Mouse (Mus musculus) MEL (cell line): ENCODE data around the gene Ntan1. TPM values are rescaled to one million over a fixed set of nuclear protein-coding genes. Genes with fewer than 3 reads are reported as not detected.
"Not testable (repeated sequence)": the region's sequence is repeated elsewhere in the genome, so short reads cannot be mapped to it uniquely, and the experiment has no call there.

Experiments
- DNase-seq: peaks from one replicate; pipeline ENCODE4 v3.0.0; 2011; ENCODE audit warnings: low read depth, low spot score
- H3K27ac ChIP-seq: 2 replicates; pipeline ENCODE4 v1.5.1; 2012; ENCODE audit warnings: low read depth, mild to moderate bottlenecking, control low read depth, low read length, moderate library complexity; ENCODE audit not compliant: control insufficient read depth
- H3K27me3 ChIP-seq, 2 experiments: fragments of 150-350 bp in 1 of 2; sonication (generic) in 1 of 2; 2 replicates each; pipeline ENCODE4 v1.6.1; 2012; ENCODE audit warnings: low read length in 2 of 2, mild to moderate bottlenecking in 2 of 2, improper control_type of control experiment in 1 of 2, moderate library complexity in 1 of 2; ENCODE audit not compliant: insufficient read depth in 2 of 2, control insufficient read depth in 1 of 2
- H3K36me3 ChIP-seq, 2 experiments: 2 replicates each; pipeline ENCODE4 v1.6.1; 2012 to 2014; ENCODE audit warnings: low read length in 2 of 2, improper control_type of control experiment in 1 of 2, inconsistent platforms in 1 of 2, mild to moderate bottlenecking in 1 of 2; ENCODE audit not compliant: insufficient read depth in 2 of 2, control insufficient read depth in 1 of 2
- H3K4me1 ChIP-seq, 2 experiments: fragments of 150-350 bp in 1 of 2; sonication (generic) in 1 of 2; 2 replicates each; pipeline ENCODE4 v1.6.1; 2012; ENCODE audit warnings: low read length in 2 of 2, improper control_type of control experiment in 1 of 2, mild to moderate bottlenecking in 1 of 2; ENCODE audit not compliant: insufficient read depth in 2 of 2, control insufficient read depth in 1 of 2
- H3K4me3 ChIP-seq, 2 experiments: fragments of 150-350 bp in 1 of 2; sonication (generic) in 1 of 2; 2 replicates each; pipeline ENCODE4 v1.5.1; 2012; ENCODE audit warnings: low read depth in 2 of 2, low read length in 2 of 2, mild to moderate bottlenecking in 2 of 2, moderate library complexity in 2 of 2, control low read depth in 1 of 2, improper control_type of control experiment in 1 of 2; ENCODE audit not compliant: control insufficient read depth in 1 of 2, insufficient read depth in 1 of 2
- H3K79me2 ChIP-seq: 2 replicates; pipeline ENCODE4 v1.6.1; 2012; ENCODE audit warnings: mild to moderate bottlenecking, low read length, moderate library complexity; ENCODE audit not compliant: control insufficient read depth, poor library complexity, insufficient read depth
- H3K9ac ChIP-seq: 2 replicates; pipeline ENCODE4 v1.6.1; 2012; ENCODE audit warnings: low read depth, mild to moderate bottlenecking, control low read depth, low read length, moderate library complexity; ENCODE audit not compliant: control insufficient read depth, poor library complexity, severe bottlenecking
- H3K9me3 ChIP-seq: fragments of 150-350 bp; sonication (generic); replicated peaks from 2 replicates; pipeline ENCODE4 v1.6.1; 2012; ENCODE audit warnings: mild to moderate bottlenecking, low read length, improper control_type of control experiment, moderate library complexity; ENCODE audit not compliant: insufficient read depth
- BHLHE40 ChIP-seq: IDR thresholded peaks from 2 replicates; pipeline ENCODE4 v1.6.1; 2012; ENCODE audit warnings: low read depth, mild to moderate bottlenecking, inconsistent platforms, low read length, improper control_type of control experiment, borderline replicate concordance
- CHD1 ChIP-seq: IDR thresholded peaks from 2 replicates; pipeline ENCODE4 v1.6.1; 2012; ENCODE audit warnings: low read depth, mild to moderate bottlenecking, inconsistent platforms, low read length, improper control_type of control experiment
- CHD2 ChIP-seq: IDR thresholded peaks from 2 replicates; pipeline ENCODE4 v1.6.1; 2011; ENCODE audit warnings: low read length, improper control_type of control experiment
- CTCF ChIP-seq, 3 experiments: IDR thresholded peaks in 2 of 3; conservative IDR thresholded peaks in 1 of 3; 2 replicates each; pipeline ENCODE4 v1.5.1; 2011 to 2012; ENCODE audit warnings: low read length in 3 of 3, low read depth in 2 of 3, mild to moderate bottlenecking in 2 of 3, improper control_type of control experiment in 1 of 3, inconsistent platforms in 1 of 3, mixed read lengths in 1 of 3, moderate library complexity in 1 of 3; ENCODE audit not compliant: control insufficient read depth in 1 of 3, insufficient read depth in 1 of 3, poor library complexity in 1 of 3, severe bottlenecking in 1 of 3
- E2F4 ChIP-seq: IDR thresholded peaks from 2 replicates; pipeline ENCODE4 v1.6.1; 2011; ENCODE audit warnings: low read depth, low read length, improper control_type of control experiment, borderline replicate concordance
- ETS1 ChIP-seq: IDR thresholded peaks from 2 replicates; pipeline ENCODE4 v1.6.1; 2012; ENCODE audit warnings: low read depth, mild to moderate bottlenecking, inconsistent platforms, low read length, improper control_type of control experiment, moderate library complexity
- JUND ChIP-seq: IDR thresholded peaks from 2 replicates; pipeline ENCODE4 v1.6.1; 2011; ENCODE audit warnings: low read depth, mild to moderate bottlenecking, improper control_type of control experiment, low read length
- MAZ ChIP-seq: IDR thresholded peaks from 2 replicates; pipeline ENCODE4 v1.6.1; 2012; ENCODE audit warnings: low read depth, mild to moderate bottlenecking, inconsistent platforms, low read length, improper control_type of control experiment
- MYB ChIP-seq: IDR thresholded peaks from 2 replicates; pipeline ENCODE4 v1.6.1; 2011; ENCODE audit warnings: mild to moderate bottlenecking, low read depth, low read length, improper control_type of control experiment
- MYC ChIP-seq: IDR thresholded peaks from 2 replicates; pipeline ENCODE4 v1.6.1; 2011; ENCODE audit warnings: low read depth, mild to moderate bottlenecking, low read length, improper control_type of control experiment, moderate library complexity
- NRF1 ChIP-seq: IDR thresholded peaks from 2 replicates; pipeline ENCODE4 v1.6.1; 2014; ENCODE audit warnings: low read depth, mild to moderate bottlenecking, inconsistent platforms, low read length, improper control_type of control experiment, moderate library complexity; ENCODE audit not compliant: poor library complexity, insufficient read depth, severe bottlenecking
- POLR2AphosphoS2 ChIP-seq: IDR thresholded peaks from 2 replicates; pipeline ENCODE4 v1.6.1; 2011; ENCODE audit warnings: low read length, improper control_type of control experiment
- POLR2AphosphoS5 ChIP-seq: IDR thresholded peaks from 2 replicates; pipeline ENCODE4 v1.6.1; 2012; ENCODE audit warnings: low read depth, borderline replicate concordance, mild to moderate bottlenecking, inconsistent platforms, low read length, moderate library complexity, mixed read lengths
- SIN3A ChIP-seq: IDR thresholded peaks from 2 replicates; pipeline ENCODE4 v1.6.1; 2012; ENCODE audit warnings: low read length, improper control_type of control experiment, inconsistent platforms
- TBP ChIP-seq: IDR thresholded peaks from 2 replicates; pipeline ENCODE4 v1.8.0; 2011; ENCODE audit warnings: low read depth, low read length, improper control_type of control experiment
- UBTF ChIP-seq: IDR thresholded peaks from 2 replicates; pipeline ENCODE4 v1.6.1; 2012; ENCODE audit warnings: low read depth, mild to moderate bottlenecking, inconsistent platforms, low read length, improper control_type of control experiment, moderate library complexity, borderline replicate concordance; ENCODE audit not compliant: insufficient read depth
- ZC3H11A ChIP-seq: IDR thresholded peaks from 2 replicates; pipeline ENCODE4 v1.6.1; 2012; ENCODE audit warnings: low read depth, mild to moderate bottlenecking, inconsistent platforms, low read length, improper control_type of control experiment
- ZMIZ1 ChIP-seq: IDR thresholded peaks from 2 replicates; pipeline ENCODE4 v1.6.1; 2012; ENCODE audit warnings: low read depth, mild to moderate bottlenecking, inconsistent platforms, low read length, improper control_type of control experiment, moderate library complexity
- polyA plus RNA-seq, 2 experiments: library from polyadenylated mRNA; stranded (reverse) in 1 of 2; unstranded in 1 of 2; fragments of >175 nt in 1 of 2; fragments of >200 nt in 1 of 2; gene quantifications; 2 replicates each; pipeline versions ENCODE4 v1.2.1 to v1.2.4; 2012; ENCODE audit warnings: low replicate concordance in 2 of 2, low read depth in 1 of 2; ENCODE audit not compliant: insufficient read length in 2 of 2, insufficient read depth in 1 of 2, missing spikeins in 1 of 2
- total RNA-seq: library from RNA; depleted of rRNA; stranded (reverse); fragments of 300-350 nt; gene quantifications from 2 replicates; pipeline ENCODE4 v1.2.3, GENCODE M21; 2012

Ntan1 gene
- total and polyA plus RNA-seq, 3 experiments: 40.4 to 57.4 TPM; not detected in 1

DNA sequence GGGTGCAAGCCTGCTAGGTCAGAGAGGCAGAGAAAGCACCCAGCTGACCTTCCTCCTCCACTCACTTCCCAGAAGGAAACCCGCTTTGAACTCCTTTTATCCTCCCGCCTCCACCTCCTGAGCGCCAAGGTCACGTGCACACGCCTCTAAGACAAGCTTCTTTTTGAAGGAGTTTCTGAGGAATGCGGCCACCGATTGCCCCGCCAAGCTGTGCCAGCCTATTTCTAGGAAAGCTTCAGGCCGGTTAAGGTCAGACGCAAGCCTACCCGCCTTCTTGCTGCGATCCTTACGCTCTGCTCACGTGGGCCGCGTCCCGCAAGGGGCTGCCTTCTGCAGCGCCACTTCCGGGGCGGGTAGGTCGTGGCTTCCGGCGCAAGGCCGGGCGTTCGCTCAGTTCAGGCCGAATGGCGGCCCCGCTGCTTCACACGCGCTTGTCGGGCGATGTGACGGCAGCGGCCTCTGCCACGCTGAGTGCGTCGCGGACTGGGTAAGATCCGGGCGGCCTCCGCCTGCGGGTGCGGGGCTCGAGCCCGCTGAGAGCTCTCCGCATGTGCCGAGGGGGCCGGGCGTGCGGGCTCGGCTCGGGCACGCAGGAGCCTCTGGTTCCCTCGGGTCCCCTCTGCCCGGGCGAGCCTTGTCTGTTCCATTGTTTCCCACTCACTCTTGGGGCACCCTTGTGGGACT, 38.1 kb upstream of the Ntan1 start, which contains the start of gene Rrn3 (continued):
- TF ChIP-seq BHLHE40: peak; percentile 88; the same call in 1 of the 2 replicates
- no peak for TF ChIP-seq CHD2
- TF ChIP-seq NRF1: no peak

DNA sequence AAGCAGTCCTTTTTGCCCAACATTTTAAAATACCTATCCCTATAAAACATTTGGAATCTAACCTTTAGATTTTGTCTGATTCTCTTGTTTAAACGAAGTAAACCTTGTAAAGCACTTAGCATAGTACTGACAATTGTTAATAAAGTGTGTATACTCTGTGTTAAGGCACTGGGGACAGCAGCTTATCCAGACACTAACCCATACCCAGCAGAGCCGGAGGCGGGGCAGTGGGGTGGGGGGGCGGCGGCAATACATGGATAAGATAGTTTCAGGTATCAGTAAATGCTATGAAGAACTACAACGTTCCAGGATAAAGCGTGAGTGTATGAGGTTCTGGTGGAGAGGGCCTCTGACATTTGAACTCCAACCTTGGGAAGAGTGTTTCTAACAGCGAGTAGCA, 37.4 kb upstream of the Ntan1 start:
- no peak for TF ChIP-seq TBP
- TF ChIP-seq POLR2AphosphoS5: no peak
- TF ChIP-seq ZMIZ1: no peak
- TF ChIP-seq ETS1: no peak
- no peak for TF ChIP-seq JUND
- TF ChIP-seq UBTF: no peak
- no peak for TF ChIP-seq E2F4
- no peak for TF ChIP-seq BHLHE40
- no peak for TF ChIP-seq SIN3A
- Histone ChIP-seq H3K27ac (no peak overlapping the region), H3K27me3 (no peaks in the 10 kb centered on the region), H3K79me2 (peaks cover 24% of the 10 kb centered on the region), H3K4me1 (peaks cover 0 to 15% of the 10 kb centered on the region in 2 experiments; a peak in 2 of 4 replicates), H3K36me3 (peaks cover 8 to 13% of the 10 kb centered on the region in 2 experiments), H3K4me3 (peak overlapping the region; percentile 58 to 93), H3K9ac (peak overlapping the region; percentile 77), H3K9me3 (no peaks in the 10 kb centered on the region)
- DNase-seq: peak; percentile 55

DNA sequence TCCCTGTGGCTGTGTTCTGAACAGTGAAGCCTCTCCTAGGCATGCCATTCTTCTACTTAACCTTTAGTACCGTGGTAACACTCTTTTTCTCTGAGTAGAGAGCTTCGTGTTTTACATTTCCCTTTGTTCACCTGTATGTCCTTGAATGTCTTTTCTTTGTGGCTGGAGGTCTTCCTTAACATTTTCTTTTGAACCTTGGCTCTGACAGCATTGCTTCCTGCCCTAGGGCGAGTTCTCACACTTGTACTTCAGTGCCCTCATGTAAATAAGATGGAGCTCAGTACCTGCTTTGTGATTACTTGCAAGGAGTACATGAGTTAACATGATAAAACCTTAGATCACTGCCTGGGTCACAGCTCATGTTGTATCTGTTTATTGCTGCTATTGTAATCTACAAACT, 32.7 kb upstream of the Ntan1 start:
- Histone ChIP-seq H3K27ac (no peak overlapping the region), H3K9me3 (no peaks in the 10 kb centered on the region), H3K9ac (no peak overlapping the region), H3K79me2 (peaks cover 16% of the 10 kb centered on the region), H3K27me3 (no peaks in the 10 kb centered on the region), H3K4me3 (no peak overlapping the region), H3K36me3 (peaks cover 11 to 18% of the 10 kb centered on the region in 2 experiments), H3K4me1 (peaks cover 0 to 10% of the 10 kb centered on the region in 2 experiments; a peak in 2 of 4 replicates)
- DNase-seq: no peak
- TF ChIP-seq MAZ (no peak), MYB (no peak), CTCF (IDR thresholded peaks at IDR 0.05 in 2 of 3, conservative IDR thresholded peaks at IDR 0.05 in 1 of 3; ENCODE audit: control insufficient read depth in 1 of 3, insufficient read depth in 1 of 3, low read depth in 2 of 3, low read length in 3 of 3, poor library complexity in 1 of 3, severe bottlenecking in 1 of 3) (no peak), POLR2AphosphoS2 (no peak), CHD1 (no peak), ZC3H11A (no peak), POLR2AphosphoS5 (no peak), ETS1 (no peak), MYC (no peak), SIN3A (no peak)

DNA sequence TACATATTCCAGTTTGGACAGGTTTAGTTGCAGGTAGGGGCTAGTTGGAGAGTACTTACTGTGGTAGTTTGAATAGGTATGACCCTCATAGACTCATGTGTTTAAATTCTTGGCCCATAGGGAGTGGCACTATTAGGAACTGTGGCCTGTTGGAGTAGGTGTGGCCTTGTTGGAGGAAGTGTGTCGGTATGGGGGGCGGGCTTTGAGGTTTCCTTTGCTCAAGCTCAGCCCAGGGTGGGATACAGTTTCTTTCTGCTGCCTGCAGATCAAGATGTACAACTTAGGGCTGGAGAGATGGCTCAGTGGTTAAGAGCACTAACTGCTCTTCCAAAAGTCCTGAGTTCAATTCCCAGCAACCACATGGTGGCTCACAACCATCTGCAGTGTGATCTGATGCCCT, 25.2 kb upstream of the Ntan1 start:
- H3K9me3 ChIP-seq, H3K27me3 ChIP-seq, H3K9ac ChIP-seq, H3K27ac ChIP-seq, H3K4me1 ChIP-seq, H3K4me3 ChIP-seq, H3K79me2 ChIP-seq: not testable (repeated sequence)
- peak; percentile 46 for DNase-seq
- peaks cover 5 to 30% of the 10 kb centered on the region in 2 experiments for H3K36me3 ChIP-seq
